Comparison of ENCODE assay signal across 7 mouse cellular contexts in the genomic region with DNA sequence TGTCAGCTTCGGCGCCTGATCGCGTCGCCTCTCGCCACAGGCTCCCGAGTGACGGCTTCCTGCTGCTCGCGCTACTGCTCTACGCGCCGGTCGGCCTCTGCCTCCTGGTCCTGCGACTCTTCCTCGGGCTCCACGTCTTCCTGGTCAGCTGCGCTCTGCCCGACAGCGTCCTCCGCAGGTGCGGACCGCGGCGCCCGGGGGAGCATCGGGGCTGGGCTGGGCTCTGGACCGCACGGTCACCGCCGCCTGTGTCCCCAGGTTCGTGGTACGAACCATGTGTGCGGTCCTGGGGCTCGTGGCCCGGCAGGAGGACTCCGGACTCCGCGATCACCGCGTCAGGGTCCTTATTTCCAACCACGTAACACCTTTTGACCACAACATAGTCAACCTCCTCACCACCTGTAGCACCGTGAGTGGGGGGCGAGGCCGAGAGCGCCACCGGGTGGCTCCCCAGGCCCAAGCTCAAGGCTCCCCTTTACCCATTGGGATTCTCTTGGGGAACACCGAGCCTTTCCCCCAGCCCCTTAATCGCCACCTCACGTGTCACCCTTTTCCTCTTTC. TPM values are rescaled to one million over a fixed set of nuclear protein-coding genes. Genes with fewer than 3 reads are reported as not detected.
DNase-seq lines count a peak whose midpoint lies in the region; ATAC-seq and TF ChIP-seq lines count a peak whose summit lies in the region.

A gene (minus strand): TSS at position 403 of the 561 bp plus-strand sequence.

- WGBS in forebrain, embryonic 14.5 days = under 1% methylated on average over 48 of the region's 50 CpGs

- ATAC-seq in forebrain, embryonic 14.5 days = peak; percentile 43; the same call in 1 of the 2 replicates
- peak; percentile 2; the same call in 1 of the 2 replicates for ATAC-seq in megakaryocyte progenitor cell, adult 5-6 weeks (replicated peaks; ENCODE audit: poor library complexity)

- peaks cover 4% of the 10 kb centered on the region for H3K4me1 ChIP-seq in ES-Bruce4 (ENCODE audit: control insufficient read depth, insufficient read depth, low read length)
- peaks cover 18% of the 10 kb centered on the region for H3K4me1 ChIP-seq in forebrain, embryonic 14.5 days (ENCODE audit: control insufficient read depth, insufficient read depth, low read length)

- peak; percentile 65 for TF ChIP-seq CTCF in ES-Bruce4 (IDR thresholded peaks at IDR 0.05; ENCODE audit: low read depth, low read length)

- H3K9ac ChIP-seq in ES-Bruce4 (ENCODE audit: low read depth, poor library complexity, severe bottlenecking) = peak within 1 kb of the TSS; percentile 91
- H3K9ac ChIP-seq in forebrain, embryonic 14.5 days (ENCODE audit: low read length) = peak within 1 kb of the TSS; percentile 90

- 0 out of 2 replicates have a peak within 1 kb of the TSS, but pooled peaks have one; percentile 5 for H3K27ac ChIP-seq in ES-Bruce4 (ENCODE audit: insufficient read depth, low read length)
- H3K27ac ChIP-seq in forebrain, embryonic 14.5 days (ENCODE audit: low read depth, low read length) = peak within 1 kb of the TSS; percentile 82

- intact Hi-C loops in left cerebral cortex, postnatal 14 days (cut with DNase I) = loop anchor here (1.0 kb wide), 2 partner anchors 46 to 59 kb away; a partner anchor contains a TSS

- H3K27me3 ChIP-seq in ES-Bruce4 (ENCODE audit: control insufficient read depth, insufficient read depth, low read length, poor library complexity, severe bottlenecking) = no peaks in the 10 kb centered on the region
- H3K27me3 ChIP-seq in forebrain, embryonic 14.5 days (replicated peaks; ENCODE audit: control insufficient read depth, insufficient read depth, low read length) = no peaks in the 10 kb centered on the region

- peak within 1 kb of the TSS; percentile 80 for H3K4me3 ChIP-seq in ES-Bruce4 (ENCODE audit: low read depth, low read length)
- peak within 1 kb of the TSS; percentile 96 for H3K4me3 ChIP-seq in forebrain, embryonic 14.5 days (ENCODE audit: low read depth, low read length)

- no peak for TF ChIP-seq EP300 in ES-Bruce4 (IDR thresholded peaks at IDR 0.05; ENCODE audit: insufficient read depth, low read depth, low read length)

- no peak for TF ChIP-seq POLR2A in ES-Bruce4 (IDR thresholded peaks at IDR 0.05; ENCODE audit: insufficient read depth, low read length)

- H3K36me3 ChIP-seq in ES-Bruce4 (ENCODE audit: control insufficient read depth, insufficient read depth, low read length, poor library complexity, severe bottlenecking) = peaks cover 5% of the 10 kb centered on the region; the same call in 1 of the 2 replicates
- peaks cover 28% of the 10 kb centered on the region for H3K36me3 ChIP-seq in forebrain, embryonic 14.5 days (ENCODE audit: control insufficient read depth, insufficient read depth, low read length)

- DNase-seq in adipocyte (ENCODE audit: low spot score) = peak; percentile 46
- DNase-seq in forebrain, embryonic 14.5 days (ENCODE audit: low spot score) = no peak
- peak; percentile 49 for DNase-seq in heart, postnatal 4 days
- DNase-seq in left cerebral cortex, postnatal 14 days (ENCODE audit: low spot score in 2 of 2) = peak in 1 of 2 experiments; percentile 46
- peak; percentile 46 for DNase-seq in thymus, postnatal 0 days (ENCODE audit: low spot score)

- H3K9me3 ChIP-seq in ES-Bruce4 (replicated peaks; ENCODE audit: control insufficient read depth, insufficient read depth, low read length, poor library complexity, severe bottlenecking) = no peaks in the 10 kb centered on the region
- H3K9me3 ChIP-seq in forebrain, embryonic 14.5 days (replicated peaks; ENCODE audit: control insufficient read depth, low read length) = no peaks in the 10 kb centered on the region

- peak within 1 kb of the TSS; percentile 87 for H3K4me2 ChIP-seq in forebrain, embryonic 14.5 days (ENCODE audit: low read length)

RNA-seq across cellular contexts. Expression of the gene that starts here (rescaled TPM):
- polyA plus RNA-seq in ES-Bruce4 (2011; ENCODE audit: insufficient read depth, insufficient read length, low read depth, missing spikeins) = 36.8 and 37.4 TPM in 2 replicates
- 32.6 and 32.9 TPM in 2 replicates for polyA plus RNA-seq in forebrain, embryonic 14.5 days (2014; fragmentation: Nextera tagmentation; extraction: Ambion mirVana)
- total RNA-seq in heart, postnatal 4 days (2021) = 10 to 100 TPM; 42.6 to 43.5 TPM
- 10 to 100 TPM; 52.2 to 57.5 TPM for total RNA-seq in left cerebral cortex, postnatal 14 days (2021)
- total RNA-seq in megakaryocyte progenitor cell, adult 5-6 weeks (2015) = 128 and 129 TPM in 2 replicates
- 77.3 and 82.3 TPM in 2 replicates for total RNA-seq in megakaryocyte progenitor cell, adult 5-6 weeks (2017)
- 54.4 and 55.1 TPM in 2 replicates for polyA plus RNA-seq in thymus, postnatal 0 days (2015; fragmentation: Nextera tagmentation; extraction: Ambion mirVana)
